Mouse (Mus musculus) limb, embryonic 14.5 days (tissue): Measurements from ENCODE around the gene Coq8b. TPM values are rescaled to one million over a fixed set of nuclear protein-coding genes. Genes with fewer than 3 reads are reported as not detected.

Experiments
- ATAC-seq: fragments of 200-750 bp; cut with Nextera tagmentation; 2 replicates; pipeline ENCODE4 v1.8.0; 2017; ENCODE audit warnings: low read depth, moderate number of reproducible peaks, moderate TSS enrichment; ENCODE audit not compliant: low FRiP score
- DNase-seq: peaks from one replicate; pipeline ENCODE4 v3.0.0-alpha.2; 2015; ENCODE audit warnings: low spot score
- H3K27ac ChIP-seq: fragments of 300-500 bp; sonication (generic); replicated peaks from 2 replicates; pipeline ENCODE4 v1.5.1; 2014; ENCODE audit warnings: low read depth, mild to moderate bottlenecking, low read length, moderate library complexity, mixed read lengths
- H3K27me3 ChIP-seq: fragments of 300-500 bp; sonication (generic); 2 replicates; pipeline ENCODE4 v1.6.1; 2014; ENCODE audit warnings: low read length, mixed read lengths; ENCODE audit not compliant: control insufficient read depth, insufficient read depth
- H3K36me3 ChIP-seq: fragments of 300-500 bp; sonication (generic); 2 replicates; pipeline ENCODE4 v1.6.1; 2014; ENCODE audit warnings: mild to moderate bottlenecking, low read length, moderate library complexity, mixed read lengths; ENCODE audit not compliant: control insufficient read depth, insufficient read depth
- H3K4me1 ChIP-seq: fragments of 300-500 bp; sonication (generic); 2 replicates; pipeline ENCODE4 v1.6.1; 2014; ENCODE audit warnings: antibody characterized with exemption, low read length, mixed read lengths; ENCODE audit not compliant: control insufficient read depth, insufficient read depth
- H3K4me2 ChIP-seq: fragments of 300-500 bp; sonication (generic); replicated peaks from 2 replicates; pipeline ENCODE4 v1.6.1; 2014; ENCODE audit warnings: low read depth, mild to moderate bottlenecking, low read length, moderate library complexity; ENCODE audit not compliant: severe bottlenecking
- H3K4me3 ChIP-seq: fragments of 300-500 bp; sonication (generic); replicated peaks from 2 replicates; pipeline ENCODE4 v1.5.1; 2014; ENCODE audit warnings: low read length
- H3K9ac ChIP-seq: fragments of 300-500 bp; sonication (generic); 2 replicates; pipeline ENCODE4 v1.6.1; 2014; ENCODE audit warnings: mild to moderate bottlenecking, low read depth, low read length, moderate library complexity; ENCODE audit not compliant: severe bottlenecking
- H3K9me3 ChIP-seq: fragments of 300-500 bp; sonication (generic); 2 replicates; pipeline ENCODE4 v1.6.1; 2016; ENCODE audit warnings: low read length; ENCODE audit not compliant: control insufficient read depth
- POLR2A ChIP-seq: fragments of 200-500 bp; IDR thresholded peaks from 2 replicates; pipeline ENCODE4 v1.8.0; 2012; ENCODE audit warnings: inconsistent platforms, mild to moderate bottlenecking, moderate library complexity, borderline replicate concordance; ENCODE audit not compliant: insufficient read depth, insufficient read length; ENCODE audit errors: extremely low read depth
- WGBS: fragments of 180-500 bp; shearing (Covaris S2); extraction: QIAGEN DNeasy Blood & Tissue Kit; methylation state at CpG from one replicate; pipeline ENCODE4 v1.1.7; 2014; 5-methylcytosine and 5-hydroxymethylcytosine counted together
- polyA plus RNA-seq, 2 experiments: library from polyadenylated mRNA; depleted of rRNA in 1 of 2; stranded (reverse) in 1 of 2; unstranded in 1 of 2; fragments of >200 nt; fragmentation: Nextera tagmentation in 1 of 2; extraction: Ambion mirVana in 1 of 2; gene quantifications; 2 replicates each; pipeline versions ENCODE4 v1.2.1 to v1.2.3; 2012 to 2014

Gene Coq8b
- polyA plus RNA-seq, 2 experiments: 16.5 to 43.4 TPM

DNA sequence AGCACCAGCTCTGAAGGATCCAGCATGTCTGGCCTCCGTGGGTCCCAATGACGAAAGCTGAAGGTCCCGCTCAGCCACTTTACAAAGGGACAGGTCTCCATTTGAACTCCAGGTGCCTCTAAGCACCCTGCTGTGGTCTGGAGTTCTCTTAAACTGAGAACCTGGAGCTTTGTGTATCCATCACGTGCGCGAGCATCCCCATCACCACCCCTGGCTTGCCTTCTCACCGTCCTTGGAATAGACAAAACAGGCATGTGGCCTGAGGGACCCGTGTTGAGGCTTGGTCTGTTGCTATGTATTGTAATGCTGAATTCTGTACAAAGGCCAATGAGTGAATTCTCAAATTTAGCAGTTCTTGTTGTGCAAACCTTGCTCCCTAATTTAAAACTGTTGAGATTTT is 34.0 kb upstream of the Coq8b start:
- Histone ChIP-seq H3K27me3 (no peaks in the 10 kb centered on the region), H3K27ac (no peak overlapping the region), H3K9ac (no peak overlapping the region), H3K4me3 (no peak overlapping the region), H3K4me1 (peaks cover 14% of the 10 kb centered on the region), H3K36me3 (peaks cover 27% of the 10 kb centered on the region), H3K4me2 (no peak overlapping the region), H3K9me3 (no peaks in the 10 kb centered on the region)
- no peak for TF ChIP-seq POLR2A
- DNase-seq (no peak), ATAC-seq (no peak)
- WGBS: 93% methylated on average over 8 of the region's 8 CpGs

DNA sequence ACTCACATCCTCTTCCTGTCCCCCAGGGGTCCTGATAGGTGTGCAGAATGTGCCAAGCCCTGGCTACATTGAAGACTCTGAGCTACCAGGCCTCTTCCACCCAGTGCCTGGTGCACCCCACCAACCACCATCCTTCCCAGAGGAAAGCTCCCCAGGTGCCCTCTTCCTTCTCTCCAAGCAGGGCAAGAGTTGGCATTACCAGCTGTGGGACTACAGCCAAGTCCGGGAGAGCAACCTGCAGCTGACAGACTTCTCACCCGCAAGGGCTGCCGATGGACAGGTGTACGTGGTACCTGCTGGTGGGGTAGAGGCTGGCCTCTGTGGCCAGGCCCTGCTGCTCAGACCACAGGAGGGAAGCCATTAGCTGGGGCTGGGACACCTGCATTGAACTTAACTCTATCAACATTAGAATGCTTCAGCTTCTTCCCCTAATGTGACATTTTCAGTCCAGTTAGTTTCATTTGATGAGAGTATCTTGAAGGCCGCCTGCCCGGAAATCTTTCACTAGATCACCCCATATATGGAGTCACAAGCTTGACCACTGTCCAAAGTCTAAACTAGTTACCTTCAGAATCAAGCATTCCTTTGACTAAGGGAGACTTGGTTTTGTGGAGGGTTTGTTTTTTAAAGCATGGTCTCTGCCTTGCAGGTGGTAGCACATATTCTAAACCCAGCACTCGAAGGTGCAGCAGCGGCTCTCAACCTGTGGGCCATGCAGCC is 28.9 kb upstream of the Coq8b start:
- no peak for ATAC-seq
- H3K36me3 ChIP-seq: peaks cover 51% of the 10 kb centered on the region
- no peak for TF ChIP-seq POLR2A

DNA sequence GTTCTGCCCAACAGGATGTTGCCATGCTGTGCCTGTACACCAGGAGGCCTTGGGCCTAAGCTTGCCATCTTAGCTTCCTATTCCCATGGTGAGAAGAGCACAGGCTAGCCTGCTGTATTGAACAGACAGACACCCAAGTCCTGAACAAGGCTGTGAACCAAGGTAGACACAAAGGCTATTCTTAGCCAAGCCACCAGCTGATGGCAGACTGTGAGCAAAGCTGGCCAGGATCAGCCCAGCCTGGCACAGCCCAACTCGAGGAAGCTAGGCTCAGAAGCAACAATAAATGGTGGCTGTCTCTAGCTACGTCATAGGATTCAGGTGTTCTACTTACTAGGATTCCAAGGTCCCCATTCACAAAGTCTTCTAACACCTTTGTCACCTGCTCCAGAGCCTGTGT is 20.2 kb upstream of the Coq8b start:
- Histone ChIP-seq H3K9ac (no peak overlapping the region), H3K4me2 (no peak overlapping the region), H3K4me3 (no peak overlapping the region), H3K27me3 (no peaks in the 10 kb centered on the region), H3K36me3 (peaks cover 91% of the 10 kb centered on the region), H3K27ac (no peak overlapping the region), H3K9me3 (no peaks in the 10 kb centered on the region), H3K4me1 (no peaks in the 10 kb centered on the region)
- no peak for TF ChIP-seq POLR2A
- 89% methylated on average over 2 of the region's 2 CpGs for WGBS
- no peak for ATAC-seq
- DNase-seq: no peak

More for the DNA sequence above, 28.9 kb upstream of the Coq8b start:
- no peak overlapping the region for H3K4me2 ChIP-seq
- no peak for DNase-seq
- H3K27ac ChIP-seq: no peak overlapping the region
- H3K4me1 ChIP-seq: no peaks in the 10 kb centered on the region
- H3K9ac ChIP-seq: no peak overlapping the region
- H3K27me3 ChIP-seq: no peaks in the 10 kb centered on the region
- no peak overlapping the region for H3K4me3 ChIP-seq
- WGBS: 97% methylated on average over 8 of the region's 8 CpGs
- no peaks in the 10 kb centered on the region for H3K9me3 ChIP-seq

DNA sequence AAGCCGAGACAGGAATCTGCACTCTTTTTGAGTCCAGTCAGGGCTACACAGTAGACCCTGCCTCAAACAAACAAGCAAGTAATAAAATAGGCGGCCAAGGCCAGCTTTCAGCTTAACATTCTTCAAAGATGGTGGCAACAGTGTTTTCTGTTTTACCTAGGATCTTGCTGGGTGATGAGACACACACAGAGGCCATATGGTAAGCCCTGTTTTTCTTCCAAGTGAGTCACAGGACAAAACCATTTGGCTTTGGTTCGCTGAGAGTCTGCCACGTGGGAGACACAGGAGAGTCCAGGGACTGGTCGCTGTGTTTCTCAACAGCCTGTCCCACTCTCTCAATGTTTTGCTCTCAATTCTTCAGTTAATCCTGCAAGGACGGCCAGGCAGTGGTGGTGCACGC is 14.2 kb upstream of the Coq8b start:
- H3K27me3 ChIP-seq: no peaks in the 10 kb centered on the region
- peaks cover 56% of the 10 kb centered on the region for H3K36me3 ChIP-seq
- DNase-seq: no peak
- no peak overlapping the region for H3K4me2 ChIP-seq
- H3K4me3 ChIP-seq: no peak overlapping the region
- H3K27ac ChIP-seq: no peak overlapping the region
- ATAC-seq: no peak
- WGBS: 80% methylated on average over 7 of the region's 7 CpGs
- H3K9me3 ChIP-seq: no peaks in the 10 kb centered on the region
- no peaks in the 10 kb centered on the region for H3K4me1 ChIP-seq
- no peak overlapping the region for H3K9ac ChIP-seq
- no peak for TF ChIP-seq POLR2A

DNA sequence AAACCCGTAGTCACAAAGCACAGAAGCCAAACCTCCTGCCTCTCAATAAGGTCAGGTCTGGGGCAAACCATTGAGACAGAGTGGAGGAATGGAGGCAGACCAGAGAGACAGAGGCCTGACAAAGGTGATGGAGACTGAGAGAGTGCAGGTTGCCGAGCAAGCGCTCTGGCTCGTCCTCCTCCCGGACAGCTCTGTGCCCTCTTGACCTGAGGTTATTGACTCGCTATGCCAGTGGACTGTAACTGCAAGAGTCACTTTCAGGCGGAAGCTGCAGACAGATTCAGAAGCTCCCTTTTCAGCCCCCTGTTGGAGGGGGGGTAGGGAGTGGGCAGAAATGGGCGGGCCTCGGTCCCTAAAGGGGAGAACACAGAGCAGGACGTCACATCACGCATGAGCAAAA is 12.9 kb upstream of the Coq8b start:
- H3K27me3 ChIP-seq: no peaks in the 10 kb centered on the region
- WGBS: 78% methylated on average over 11 of the region's 11 CpGs
- no peaks in the 10 kb centered on the region for H3K9me3 ChIP-seq
- H3K27ac ChIP-seq: no peak overlapping the region
- ATAC-seq: no peak
- no peak overlapping the region for H3K4me3 ChIP-seq
- DNase-seq: no peak
- H3K36me3 ChIP-seq: peaks cover 46% of the 10 kb centered on the region
- no peak overlapping the region for H3K4me2 ChIP-seq
- no peak for TF ChIP-seq POLR2A
- no peak overlapping the region for H3K9ac ChIP-seq
- H3K4me1 ChIP-seq: peaks cover 5% of the 10 kb centered on the region

DNA sequence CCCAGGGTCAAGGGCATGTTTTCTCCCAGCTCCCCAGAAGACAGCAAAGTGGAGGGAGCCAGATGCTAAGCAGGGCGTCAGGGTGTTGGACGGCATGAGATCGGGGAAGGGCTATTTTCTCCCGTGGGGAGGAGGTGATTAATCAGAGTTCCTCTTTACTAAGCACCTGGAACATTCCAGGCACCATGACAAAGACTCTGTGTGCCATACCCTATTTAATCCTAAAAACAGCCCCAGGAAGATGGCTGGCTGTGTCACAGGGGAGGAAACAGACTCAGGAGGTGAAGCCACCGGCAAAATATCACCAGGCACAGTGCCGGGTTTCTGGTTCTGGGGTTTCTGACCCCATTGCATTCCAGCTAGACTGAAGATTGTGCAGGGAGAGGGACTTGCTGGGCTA is 10.9 kb upstream of the Coq8b start:
- H3K9me3 ChIP-seq: no peaks in the 10 kb centered on the region
- no peak overlapping the region for H3K27ac ChIP-seq
- H3K4me1 ChIP-seq: peaks cover 25% of the 10 kb centered on the region
- H3K27me3 ChIP-seq: no peaks in the 10 kb centered on the region
- H3K36me3 ChIP-seq: peaks cover 27% of the 10 kb centered on the region
- H3K9ac ChIP-seq: no peak overlapping the region
- DNase-seq (no peak), ATAC-seq (no peak)
- WGBS: 73% methylated on average over 6 of the region's 6 CpGs
- no peak overlapping the region for H3K4me3 ChIP-seq
- TF ChIP-seq POLR2A: no peak
- H3K4me2 ChIP-seq: no peak overlapping the region
